Mouse (Mus musculus): ENCODE data around the gene Nbr1. TPM values are rescaled to one million over a fixed set of nuclear protein-coding genes. Genes with fewer than 3 reads are reported as not detected.
"Not testable (repeated sequence)": the region's sequence is repeated elsewhere in the genome, so short reads cannot be mapped to it uniquely, and the experiment has no call there.

The Nbr1 gene
- polyA plus RNA-seq, 2 experiments, result 62.8 to 82.7 TPM

- no peak for DNase-seq (ENCODE audit: low spot score)
- H3K4me2 ChIP-seq (replicated peaks; ENCODE audit: low read depth, low read length, severe bottlenecking), result peak overlapping the region; percentile 32
- H3K27me3 ChIP-seq (ENCODE audit: control insufficient read depth, insufficient read depth, low read length), result no peaks in the 10 kb centered on the region
- ATAC-seq (ENCODE audit: low FRiP score, low read depth), result no peak
- no peaks in the 10 kb centered on the region for H3K9me3 ChIP-seq (ENCODE audit: control insufficient read depth, low read length)
- TF ChIP-seq POLR2A (IDR thresholded peaks at IDR 0.05; ENCODE audit: borderline replicate concordance, extremely low read depth, insufficient read depth, insufficient read length), result no peak
- H3K4me1 ChIP-seq (ENCODE audit: control insufficient read depth, insufficient read depth, low read length), result no peaks in the 10 kb centered on the region
- no peak overlapping the region for H3K9ac ChIP-seq (ENCODE audit: low read depth, low read length, severe bottlenecking)
- WGBS, result 2% methylated on average over 3 of the region's 3 CpGs
- H3K27ac ChIP-seq (replicated peaks; ENCODE audit: low read depth, low read length), result no peak overlapping the region
- H3K4me3 ChIP-seq (replicated peaks; ENCODE audit: low read length), result peak overlapping the region; percentile 6; the same call in 1 of the 2 replicates
- H3K36me3 ChIP-seq (ENCODE audit: control insufficient read depth, insufficient read depth, low read length), result no peaks in the 10 kb centered on the region
Measured at GRCm38 (mm10) chr11:101604116-101604515, 52.2 kb downstream of the Nbr1 start.

DNA sequence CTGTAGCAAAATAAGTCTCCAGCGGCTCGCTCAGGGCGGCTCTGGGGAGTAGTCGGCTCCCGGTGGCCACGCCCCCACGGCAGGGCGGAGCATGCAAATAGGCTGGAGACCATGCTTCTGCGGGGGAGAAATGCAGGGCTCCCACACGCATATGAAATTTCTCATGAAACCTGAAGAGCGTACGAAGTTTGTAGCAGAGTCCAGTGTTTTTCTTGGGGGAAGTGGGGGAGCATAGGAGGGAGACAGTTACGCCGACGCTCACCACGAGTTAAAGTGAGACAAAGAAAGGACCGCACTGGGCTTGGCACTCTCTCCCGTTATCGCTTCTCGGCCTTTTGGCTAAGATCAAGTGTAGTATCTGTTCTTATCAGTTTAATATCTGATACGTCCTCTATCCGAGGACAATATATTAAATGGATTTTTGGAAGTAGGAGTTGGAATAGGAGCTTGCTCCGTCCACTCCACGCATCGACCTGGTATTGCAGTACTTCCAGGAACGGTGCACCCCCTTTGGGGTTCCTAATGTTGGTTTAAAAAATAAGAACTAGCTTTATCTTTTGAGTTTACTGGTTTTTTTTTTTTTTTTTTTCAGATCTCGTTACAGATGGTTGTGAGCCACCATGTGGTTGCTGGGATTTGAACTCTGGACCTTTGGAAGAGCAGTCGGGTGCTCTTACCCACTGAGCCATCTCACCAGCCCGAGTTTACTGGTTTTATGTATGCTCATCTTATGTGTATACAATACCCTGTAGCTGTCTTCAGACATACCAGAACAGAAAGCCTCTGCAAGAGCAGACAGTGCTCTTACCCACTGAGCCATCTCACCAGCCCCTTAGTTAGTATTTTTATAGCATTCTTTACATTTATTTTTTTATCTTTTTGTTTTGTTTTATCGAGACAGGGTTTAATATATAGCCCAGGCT, 52.8 kb downstream of the Nbr1 start:
- not testable (repeated sequence) for H3K36me3 ChIP-seq (ENCODE audit: control insufficient read depth, insufficient read depth, low read length); H3K27me3 ChIP-seq (ENCODE audit: control insufficient read depth, insufficient read depth, low read length); H3K9me3 ChIP-seq (ENCODE audit: control insufficient read depth, low read length); H3K27ac ChIP-seq (replicated peaks; ENCODE audit: low read depth, low read length); H3K4me1 ChIP-seq (ENCODE audit: control insufficient read depth, insufficient read depth, low read length); H3K9ac ChIP-seq (ENCODE audit: low read depth, low read length, severe bottlenecking)
- Histone ChIP-seq H3K4me2 (replicated peaks; ENCODE audit: low read depth, low read length, severe bottlenecking) (peak overlapping the region; percentile 32), H3K4me3 (replicated peaks; ENCODE audit: low read length) (peak overlapping the region; percentile 6; the same call in 1 of the 2 replicates)
- DNase-seq (ENCODE audit: low spot score), result peak; percentile 24
- WGBS, result 2% methylated on average over 30 of the region's 30 CpGs
- ATAC-seq (ENCODE audit: low FRiP score, low read depth), result peak; percentile 77; the same call in 1 of the 2 replicates

- ATAC-seq (ENCODE audit: low FRiP score, low read depth); H3K27me3 ChIP-seq (ENCODE audit: control insufficient read depth, insufficient read depth, low read length); H3K36me3 ChIP-seq (ENCODE audit: control insufficient read depth, insufficient read depth, low read length); H3K9me3 ChIP-seq (ENCODE audit: control insufficient read depth, low read length); H3K27ac ChIP-seq (replicated peaks; ENCODE audit: low read depth, low read length); DNase-seq (ENCODE audit: low spot score); H3K4me1 ChIP-seq (ENCODE audit: control insufficient read depth, insufficient read depth, low read length); H3K9ac ChIP-seq (ENCODE audit: low read depth, low read length, severe bottlenecking); H3K4me2 ChIP-seq (replicated peaks; ENCODE audit: low read depth, low read length, severe bottlenecking); H3K4me3 ChIP-seq (replicated peaks; ENCODE audit: low read length): not testable (repeated sequence)
- WGBS, result 85% methylated on average over 4 of the region's 4 CpGs
Measured at GRCm38 (mm10) chr11:101607134-101607533, 55.2 kb downstream of the Nbr1 start.

DNA sequence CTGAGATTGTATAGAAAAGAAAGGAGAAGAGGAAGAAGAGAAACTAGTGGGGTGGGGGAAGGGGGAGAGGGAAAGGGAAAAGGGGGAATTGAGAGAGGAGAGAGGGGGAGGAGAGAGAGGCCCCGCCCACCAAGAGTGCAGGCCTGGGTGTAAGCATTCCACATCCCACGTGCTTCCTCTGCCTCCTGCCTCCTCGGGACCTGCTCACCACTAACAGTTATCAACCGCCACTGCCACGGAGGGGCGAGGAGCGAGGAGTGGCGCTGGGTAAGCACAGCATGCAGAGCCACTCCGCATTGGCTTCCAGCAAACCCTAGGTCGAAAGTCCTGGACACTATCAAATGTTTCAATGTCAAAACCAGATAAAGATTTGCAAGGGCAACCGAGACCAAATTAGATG, 58.5 kb downstream of the Nbr1 start:
- Histone ChIP-seq H3K4me1 (ENCODE audit: control insufficient read depth, insufficient read depth, low read length) (no peaks in the 10 kb centered on the region), H3K4me2 (replicated peaks; ENCODE audit: low read depth, low read length, severe bottlenecking) (no peak overlapping the region), H3K9ac (ENCODE audit: low read depth, low read length, severe bottlenecking) (no peak overlapping the region), H3K36me3 (ENCODE audit: control insufficient read depth, insufficient read depth, low read length) (no peaks in the 10 kb centered on the region), H3K9me3 (ENCODE audit: control insufficient read depth, low read length) (no peaks in the 10 kb centered on the region), H3K27ac (replicated peaks; ENCODE audit: low read depth, low read length) (no peak overlapping the region), H3K4me3 (replicated peaks; ENCODE audit: low read length) (no peak overlapping the region), H3K27me3 (ENCODE audit: control insufficient read depth, insufficient read depth, low read length) (no peaks in the 10 kb centered on the region)
- no peak for ATAC-seq (ENCODE audit: low FRiP score, low read depth)
- 35% methylated on average over 11 of the region's 11 CpGs for WGBS
- DNase-seq (ENCODE audit: low spot score), result no peak
- TF ChIP-seq POLR2A (IDR thresholded peaks at IDR 0.05; ENCODE audit: borderline replicate concordance, extremely low read depth, insufficient read depth, insufficient read length), result no peak

DNA sequence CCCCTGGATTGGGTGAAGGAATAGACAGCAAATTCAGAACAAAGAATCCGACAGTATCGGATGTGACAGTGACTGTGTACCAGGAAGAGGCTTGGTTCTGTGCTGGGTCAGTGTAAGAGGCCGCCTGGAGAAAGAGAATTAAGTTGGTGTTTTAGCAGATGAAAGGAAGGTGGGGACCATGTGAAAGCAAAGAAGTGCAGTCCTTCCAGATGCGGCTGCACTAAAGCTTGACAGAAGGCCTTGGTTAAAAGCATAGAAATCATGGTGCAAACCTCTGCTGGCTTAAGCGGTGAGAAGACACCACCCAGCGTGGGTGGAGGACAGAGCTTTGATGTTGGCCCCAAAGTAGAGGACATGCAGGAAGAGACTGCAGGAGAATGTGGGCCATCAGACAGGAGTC, 61.6 kb downstream of the Nbr1 start:
- peaks cover 13% of the 10 kb centered on the region; the same call in 1 of the 2 replicates for H3K4me1 ChIP-seq (ENCODE audit: control insufficient read depth, insufficient read depth, low read length)
- no peaks in the 10 kb centered on the region for H3K9me3 ChIP-seq (ENCODE audit: control insufficient read depth, low read length)
- 71% methylated on average over 6 of the region's 6 CpGs for WGBS
- H3K4me3 ChIP-seq (replicated peaks; ENCODE audit: low read length), result no peak overlapping the region
- no peak for ATAC-seq (ENCODE audit: low FRiP score, low read depth)
- no peak for DNase-seq (ENCODE audit: low spot score)
- H3K36me3 ChIP-seq (ENCODE audit: control insufficient read depth, insufficient read depth, low read length), result no peaks in the 10 kb centered on the region
- H3K9ac ChIP-seq (ENCODE audit: low read depth, low read length, severe bottlenecking), result no peak overlapping the region
- no peak overlapping the region for H3K4me2 ChIP-seq (replicated peaks; ENCODE audit: low read depth, low read length, severe bottlenecking)
- no peak overlapping the region for H3K27ac ChIP-seq (replicated peaks; ENCODE audit: low read depth, low read length)
- TF ChIP-seq POLR2A (IDR thresholded peaks at IDR 0.05; ENCODE audit: borderline replicate concordance, extremely low read depth, insufficient read depth, insufficient read length), result no peak
- no peaks in the 10 kb centered on the region for H3K27me3 ChIP-seq (ENCODE audit: control insufficient read depth, insufficient read depth, low read length)

Measured in limb, embryonic 14.5 days (tissue).